Mouse (Mus musculus) layer of hippocampus, adult 8-10 months (tissue): Measurements from ENCODE around the gene Sptlc2. TPM values are rescaled to one million over a fixed set of nuclear protein-coding genes. Genes with fewer than 3 reads are reported as not detected.
"Not testable (repeated sequence)": the region's sequence is repeated elsewhere in the genome, so short reads cannot be mapped to it uniquely, and the experiment has no call there.

Experiments used
- DNase-seq, 2 experiments: peaks; one replicate each; pipeline ENCODE4 v3.0.0; 2022; ENCODE audit warnings: low spot score in 2 of 2
- total RNA-seq, 4 experiments: library from RNA; stranded (reverse); gene quantifications; 2 replicates each; pipeline ENCODE4 v1.2.4; 2022

The Sptlc2 gene
- total RNA-seq, 4 experiments from 2014 or later, result 32.5 to 50.1 (median 37.4) TPM

- DNase-seq, result no peak
Observed at GRCm38 (mm10) chr12:87332511-87332910, 55.6 kb downstream of the Sptlc2 start.

DNA sequence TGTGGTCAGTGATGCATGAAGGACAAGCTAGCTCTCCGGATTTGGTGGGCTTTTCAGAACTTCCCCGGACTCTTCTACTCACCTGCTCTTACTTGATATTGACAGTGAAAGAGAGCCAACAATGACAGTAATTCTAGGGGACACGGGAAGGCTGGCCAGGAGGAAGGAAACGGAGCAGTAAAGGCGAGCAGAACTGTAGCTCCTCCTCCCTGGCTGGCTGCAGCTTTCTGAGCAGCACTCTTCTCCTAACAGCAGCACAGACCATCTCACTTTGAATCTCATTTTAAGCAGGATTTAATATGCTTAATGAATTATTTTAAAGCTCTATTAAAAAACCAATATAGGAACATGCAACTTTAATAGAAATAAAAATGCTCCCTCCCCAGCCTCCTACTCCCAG lies 56.2 kb downstream of the Sptlc2 start:
- DNase-seq, result no peak

- DNase-seq, result no peak
Observed at GRCm38 (mm10) chr12:87331053-87331456, 57.1 kb downstream of the Sptlc2 start.

DNA sequence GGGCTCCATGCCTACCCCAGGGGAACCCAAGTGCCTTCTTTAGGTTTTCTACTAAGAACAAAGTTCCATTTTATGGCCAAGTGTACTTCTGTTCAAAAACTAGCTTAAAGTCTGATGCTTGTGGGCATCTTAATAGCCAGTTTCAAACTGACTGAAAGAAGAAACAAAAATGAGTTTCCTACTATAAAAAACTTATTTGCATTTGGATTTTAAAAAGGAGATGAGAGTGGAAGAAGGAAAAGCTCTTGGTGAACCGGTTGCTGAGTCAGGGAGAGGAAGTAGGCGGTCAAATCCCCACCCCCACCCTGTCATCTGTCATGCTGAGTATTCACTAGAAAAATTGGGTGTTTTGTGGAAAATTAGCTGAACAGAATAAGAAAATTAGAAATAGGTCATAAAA lies 57.9 kb downstream of the Sptlc2 start:
- no peak for DNase-seq

DNA sequence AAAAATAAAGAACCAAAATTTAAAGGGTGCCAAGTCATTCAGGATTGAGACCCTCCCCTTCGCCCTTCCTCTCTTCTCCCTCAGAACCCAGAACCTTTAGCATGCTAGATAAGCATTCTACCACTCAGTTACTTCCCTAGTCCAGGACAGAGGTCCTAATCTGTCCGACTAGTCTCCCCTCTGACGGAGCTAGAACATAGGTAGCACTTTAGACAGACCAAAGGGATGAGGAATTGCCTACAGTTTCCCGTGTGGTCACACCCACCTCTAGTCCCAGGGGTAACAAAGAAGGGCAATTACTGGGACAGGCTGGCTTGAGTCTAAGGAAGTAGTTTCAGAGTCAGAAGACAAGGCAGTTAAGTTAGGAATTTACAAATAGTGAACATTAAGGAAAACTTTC lies 60.1 kb downstream of the Sptlc2 start:
- DNase-seq, result no peak

- no peak for DNase-seq
Observed at GRCm38 (mm10) chr12:87327610-87328009, 60.5 kb downstream of the Sptlc2 start.

GRCm38 (mm10) chr12:87325452-87325851 lies 62.7 kb downstream of the Sptlc2 start:
- DNase-seq, result no peak

- DNase-seq, result no peak
Observed at GRCm38 (mm10) chr12:87319229-87319628, 68.9 kb downstream of the Sptlc2 start.

DNA sequence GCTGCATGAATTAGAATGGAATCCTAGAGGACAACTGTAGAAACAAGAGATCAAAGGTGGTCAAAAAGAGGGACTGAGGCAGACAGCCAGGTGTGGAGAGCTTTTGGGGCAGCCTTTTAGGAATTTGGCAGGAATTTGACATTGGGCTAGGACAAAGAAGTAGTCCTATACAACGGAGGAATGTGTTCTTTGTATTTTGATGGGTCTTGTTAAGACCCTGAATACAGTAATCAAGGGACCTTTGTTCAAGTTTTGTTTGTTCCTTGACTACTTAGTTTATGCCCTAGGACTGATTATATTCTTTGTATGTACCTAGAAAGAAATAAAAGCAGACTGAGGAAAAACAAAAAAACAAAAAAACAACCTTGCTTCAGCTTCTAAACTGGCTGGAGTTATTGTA lies 70.2 kb downstream of the Sptlc2 start:
- DNase-seq, result no peak

DNA sequence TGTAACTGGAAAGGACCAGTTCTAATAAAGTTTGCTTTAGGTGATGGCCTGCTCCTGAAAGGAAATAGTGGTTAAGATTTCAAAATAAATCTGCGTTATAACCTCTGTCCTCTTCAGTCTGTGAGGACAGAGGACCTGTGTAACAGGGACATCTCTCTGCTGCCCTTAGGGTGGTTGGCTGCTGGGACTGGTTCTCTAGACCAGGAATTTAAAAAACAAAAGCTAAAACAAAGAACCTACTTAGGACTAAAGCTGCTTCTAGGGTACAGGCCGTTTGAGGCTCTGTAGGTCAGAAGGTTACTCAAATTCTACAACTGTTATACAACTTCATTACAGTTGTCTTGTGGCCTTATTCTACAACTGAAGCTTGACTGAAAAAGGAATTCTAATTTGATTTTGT lies 75.1 kb downstream of the Sptlc2 start:
- no peak for DNase-seq

GRCm38 (mm10) chr12:87306584-87306844 lies 81.6 kb downstream of the Sptlc2 start:
- DNase-seq, result not testable (repeated sequence)

- no peak for DNase-seq
Observed at GRCm38 (mm10) chr12:87305767-87306583, 82.2 kb downstream of the Sptlc2 start.

DNA sequence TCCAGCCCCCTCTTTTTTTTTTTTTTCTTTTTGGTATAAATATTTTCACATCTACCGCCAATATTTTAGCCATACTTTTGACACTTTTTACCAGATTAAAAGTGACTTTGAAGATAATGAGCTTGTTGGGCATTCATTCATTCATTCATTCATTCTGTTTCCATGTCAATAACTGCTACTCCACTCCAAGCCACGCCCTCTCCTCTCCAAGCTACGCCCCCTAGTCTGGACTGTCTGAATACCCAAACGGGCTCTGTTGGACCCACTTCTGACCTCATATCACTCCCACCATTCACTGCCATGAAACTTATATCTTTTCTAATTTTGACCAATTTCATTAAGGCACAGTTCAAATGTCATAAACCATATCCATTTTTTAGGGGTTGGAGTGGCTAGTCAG lies 87.0 kb downstream of the Sptlc2 start:
- no peak for DNase-seq

DNA sequence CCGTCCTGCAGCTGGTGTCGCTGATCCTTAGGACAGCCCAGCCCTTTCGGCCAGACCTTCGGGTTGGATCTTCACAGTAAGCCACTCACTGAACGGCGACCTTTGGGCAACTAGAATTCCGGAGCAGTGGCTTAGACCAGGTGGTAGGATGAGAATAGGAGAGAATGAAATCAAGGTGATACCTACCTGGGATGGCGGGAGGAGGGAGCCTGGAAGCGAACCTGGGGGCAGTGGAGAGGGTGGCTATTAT lies 87.8 kb downstream of the Sptlc2 start:
- DNase-seq, result no peak

DNA sequence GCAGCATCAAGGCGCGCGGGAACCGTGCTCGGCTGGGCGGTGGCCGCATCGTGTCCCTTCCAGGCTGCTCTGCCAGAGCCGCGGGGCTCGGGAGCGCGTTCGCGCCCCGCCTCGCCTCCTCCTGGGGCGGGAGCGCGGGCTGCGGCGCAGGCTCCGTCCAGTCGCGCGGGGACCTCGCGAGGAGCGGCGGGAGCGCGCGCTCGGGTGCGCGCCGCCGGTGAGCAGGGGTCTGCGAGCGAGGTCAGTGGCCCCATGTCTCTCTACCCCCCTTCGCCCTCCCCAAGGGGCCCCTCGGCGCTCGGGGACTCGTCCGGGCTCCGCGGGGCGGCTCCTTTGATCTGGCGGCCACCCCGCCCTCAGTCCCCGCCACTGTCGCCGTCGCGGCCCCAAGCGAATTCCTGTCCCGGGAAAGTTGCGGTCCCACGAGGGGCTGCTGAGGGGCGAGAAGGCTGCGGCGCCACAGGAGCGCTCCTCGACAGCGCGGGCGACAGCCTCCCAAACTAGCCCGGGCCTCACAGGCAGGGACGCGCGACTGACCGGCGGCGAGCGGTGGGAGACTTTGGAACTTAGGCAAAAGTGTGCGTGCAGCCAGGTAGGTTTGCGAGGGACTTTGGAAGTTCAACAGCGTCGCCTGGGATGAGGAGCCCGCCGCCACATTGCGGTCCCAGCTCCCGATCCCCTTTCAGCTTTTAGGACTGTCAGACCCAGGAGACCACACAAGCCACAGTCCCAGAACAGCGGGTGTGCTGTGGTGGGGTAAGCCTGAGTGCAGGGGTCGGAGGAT lies 88.3 kb downstream of the Sptlc2 start, which contains the start of gene Ism2:
Gene Ism2 (minus strand): TSS at position 49 of the 784 bp plus-strand sequence.
- no peak for DNase-seq

DNA sequence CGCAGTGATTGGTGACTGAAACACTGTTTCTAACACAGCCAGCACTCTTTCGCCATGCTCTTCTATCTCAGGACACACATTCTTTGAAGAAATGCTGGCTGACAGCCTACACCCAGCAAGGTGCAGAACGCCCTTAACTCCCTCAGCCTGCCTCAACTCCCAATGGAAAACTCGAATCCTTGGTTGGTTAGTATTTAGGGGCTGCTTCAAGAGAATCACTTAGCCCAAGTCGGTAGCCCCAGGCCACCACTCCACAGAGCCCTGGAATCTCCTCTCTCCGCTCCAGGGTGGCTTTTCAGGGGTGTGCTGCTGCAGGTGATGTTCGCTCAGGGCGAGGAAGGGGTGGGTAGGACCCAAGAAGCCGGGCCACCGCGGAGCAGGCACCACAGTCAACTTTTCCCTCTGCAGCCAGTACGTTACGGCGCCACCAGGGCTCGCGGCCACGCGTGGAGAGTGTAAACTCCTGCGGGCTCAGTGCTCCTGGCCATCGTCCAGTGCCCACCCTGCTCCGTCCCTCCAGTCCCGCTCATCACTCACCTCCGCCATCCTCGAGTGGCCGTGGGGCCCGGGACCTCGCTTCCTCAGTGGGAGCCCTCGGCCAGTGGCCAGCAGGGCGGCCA lies 89.0 kb downstream of the Sptlc2 start:
- no peak for DNase-seq

- DNase-seq, result no peak
Observed at GRCm38 (mm10) chr12:87293934-87294333, 94.2 kb downstream of the Sptlc2 start.

GRCm38 (mm10) chr12:87289100-87289499 lies 99.1 kb downstream of the Sptlc2 start:
- DNase-seq, result no peak

GRCm38 (mm10) chr12:87284726-87285125 lies 103.4 kb downstream of the Sptlc2 start:
- DNase-seq, result no peak

GRCm38 (mm10) chr12:87284268-87284667 lies 103.9 kb downstream of the Sptlc2 start:
- DNase-seq, result no peak

DNA sequence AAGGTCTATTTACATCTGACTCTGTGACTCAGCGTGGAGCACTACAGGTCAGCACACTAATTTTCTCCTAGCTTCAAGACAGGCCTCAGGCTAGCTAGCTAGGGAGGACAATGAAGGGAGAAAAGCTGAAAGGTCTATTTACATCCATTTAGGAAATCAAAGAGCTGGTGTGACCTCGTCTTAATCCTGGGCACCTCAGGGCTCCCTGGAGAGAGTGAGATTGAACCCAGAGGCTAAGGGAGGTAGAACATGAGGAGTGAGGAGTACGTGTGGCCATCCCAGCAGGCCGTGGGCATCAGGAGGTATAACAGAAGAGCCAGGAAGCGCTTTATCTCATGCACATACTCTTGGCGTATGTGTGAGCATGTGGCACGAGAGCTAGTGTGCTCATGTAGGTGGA lies 104.4 kb downstream of the Sptlc2 start:
- no peak for DNase-seq

DNA sequence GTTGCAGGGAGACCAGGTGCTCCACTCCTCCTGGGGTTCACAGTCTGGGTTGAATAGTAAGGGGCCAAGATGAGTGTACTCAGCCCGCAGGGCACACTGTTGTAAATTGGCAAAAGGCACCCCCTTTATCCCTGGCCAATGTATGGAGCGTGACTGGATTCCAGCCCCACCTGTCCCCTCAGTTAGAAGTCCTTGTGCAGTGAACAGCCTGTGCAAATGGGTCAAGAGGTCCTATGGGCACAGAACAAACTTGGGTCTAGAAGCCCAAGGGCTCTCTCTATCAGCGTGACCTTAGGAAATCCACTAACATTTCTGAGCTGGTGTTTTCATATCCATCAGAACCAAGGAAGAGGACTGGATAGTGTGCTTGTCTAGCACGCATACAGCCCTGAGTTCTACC lies 105.4 kb downstream of the Sptlc2 start:
- DNase-seq, result no peak

DNA sequence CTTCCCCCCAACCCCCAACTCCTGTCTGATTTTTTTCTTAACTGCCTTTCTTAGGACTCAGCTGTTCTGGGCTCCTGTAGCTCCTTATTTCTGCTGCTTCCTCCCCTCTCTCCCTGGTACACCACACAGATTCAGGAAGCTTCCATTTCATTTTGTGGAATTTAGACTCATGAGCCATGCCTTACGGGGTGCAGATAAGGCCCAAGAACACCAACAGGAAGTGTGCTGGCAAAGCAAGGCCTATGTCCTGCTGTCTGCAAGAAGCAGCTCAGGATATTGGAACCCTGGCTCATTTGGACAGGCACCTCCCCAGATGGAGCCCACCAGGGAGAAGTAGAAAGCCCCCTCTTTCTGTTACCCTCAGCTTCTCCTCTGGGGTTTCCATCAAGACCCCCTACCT lies 106.4 kb downstream of the Sptlc2 start:
- no peak for DNase-seq
